Mouse (Mus musculus): ENCODE data around the gene Gmpr2.

GRCm38 (mm10) chr14:55644261-55644888, 27.4 kb upstream of the Gmpr2 start:
- TF ChIP-seq POLR2A (IDR thresholded peaks at IDR 0.05; ENCODE audit: insufficient read depth, low read depth, low read length) (0 out of 2 replicates have a peak, but pooled peaks have one; percentile 12), EP300 (IDR thresholded peaks at IDR 0.05; ENCODE audit: insufficient read depth, low read depth, low read length) (no peak)

Measured in heart, adult 2 months (tissue).